Mouse (Mus musculus) left cerebral cortex, postnatal 14 days (tissue): ENCODE results near the gene Entpd5. TPM values are rescaled to one million over a fixed set of nuclear protein-coding genes. Genes with fewer than 3 reads are reported as not detected.

ENCODE experiments used
- DNase-seq, 2 experiments: peaks; one replicate each; pipeline ENCODE4 v3.0.0; 2021 to 2022; ENCODE audit warnings: low spot score in 2 of 2, mixed read lengths in 1 of 2
- intact Hi-C: fragments of 180-260 bp; cut with DNase I; formaldehyde crosslinking; loops from one replicate; pipeline ENCODE4 v1.15.1; 2025
- long read RNA-seq, 2 experiments: library from polyadenylated mRNA; stranded (forward); transcript quantifications; one replicate each; pipeline ENCODE4 v2.0.0; 2021
- total RNA-seq, 2 experiments: library from RNA; stranded (reverse); gene quantifications; 2 replicates each; pipeline ENCODE4 v1.2.3; 2021

The Entpd5 gene
- 10 to 100 TPM; 21.6 to 23.6 TPM for total RNA-seq
- long read RNA-seq, experiment 1, full-length matches to known transcripts: 10 of 17 reads
- long read RNA-seq, experiment 1, partial matches to known transcripts: 2 of 17 reads
- long read RNA-seq, experiment 1, other reads (novel, unspliced or antisense): 5 of 17 reads
- long read RNA-seq, experiment 2, full-length matches to known transcripts: 15 of 19 reads
- long read RNA-seq, experiment 2, partial matches to known transcripts: 0 of 19 reads
- long read RNA-seq, experiment 2, other reads (novel, unspliced or antisense): 4 of 19 reads

DNA sequence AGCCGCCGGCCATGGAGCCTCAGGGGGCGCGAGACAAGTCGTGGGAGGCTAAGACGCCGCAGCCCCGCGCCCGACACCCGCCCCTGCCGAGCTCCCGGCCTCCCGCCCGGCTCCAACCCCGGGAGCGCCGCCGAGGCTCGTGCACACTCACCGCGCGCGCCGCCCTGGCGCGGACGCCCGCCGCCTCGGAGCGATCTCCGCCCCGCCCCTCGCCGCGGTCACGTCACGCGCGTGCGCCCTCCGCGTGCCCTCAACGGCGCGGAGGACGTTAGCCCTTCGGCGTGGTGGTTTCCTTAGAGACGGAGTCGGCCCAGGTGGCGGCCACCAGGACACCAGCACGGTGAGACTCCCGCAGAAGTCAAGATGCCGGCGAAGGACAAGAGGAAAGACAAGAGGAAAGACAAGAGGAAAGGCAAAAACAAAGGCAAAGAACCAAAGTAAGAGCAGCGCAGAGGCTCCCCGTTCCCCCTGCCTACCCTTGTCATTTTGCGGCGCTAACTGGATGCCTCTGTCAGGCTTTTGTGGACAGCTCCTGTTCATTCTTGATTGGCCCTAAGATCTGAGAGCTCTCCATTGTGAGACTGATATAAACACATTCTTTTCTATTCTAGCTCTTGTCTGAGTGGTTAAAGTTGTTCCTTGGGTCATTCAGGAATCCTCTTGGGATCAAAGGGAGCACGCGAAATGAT, at the start of gene Entpd5, which contains the start of gene Bbof1:
Gene Entpd5, minus strand, starts transcription at position 211 of the 689 bp plus-strand sequence.
Gene Bbof1, plus strand, starts transcription at position 253 of the 689 bp plus-strand sequence.
- peak; percentile 90 to 91 for DNase-seq
- intact Hi-C loops: no loop called here

DNA sequence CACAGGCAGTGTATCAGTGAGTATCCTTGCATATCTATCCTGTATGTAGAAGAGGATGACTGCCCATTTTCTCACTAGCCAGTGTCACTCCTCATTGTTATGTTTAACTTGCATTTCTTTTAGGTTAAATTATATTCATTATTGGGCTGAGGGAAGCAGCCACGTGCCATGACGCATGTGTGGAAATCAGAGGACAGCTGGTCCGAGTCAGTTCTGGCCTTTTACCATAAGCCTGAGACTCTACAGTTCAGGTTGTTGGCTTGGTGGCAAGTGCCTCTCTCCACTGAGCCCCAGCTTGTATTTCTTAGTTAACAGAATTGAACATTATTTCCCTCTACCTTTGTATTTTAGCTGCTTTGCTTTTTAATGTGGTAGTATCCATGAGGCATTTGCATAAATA, 48.1 kb upstream of the Entpd5 start:
- intact Hi-C loops: no loop called here
- DNase-seq: no peak

DNA sequence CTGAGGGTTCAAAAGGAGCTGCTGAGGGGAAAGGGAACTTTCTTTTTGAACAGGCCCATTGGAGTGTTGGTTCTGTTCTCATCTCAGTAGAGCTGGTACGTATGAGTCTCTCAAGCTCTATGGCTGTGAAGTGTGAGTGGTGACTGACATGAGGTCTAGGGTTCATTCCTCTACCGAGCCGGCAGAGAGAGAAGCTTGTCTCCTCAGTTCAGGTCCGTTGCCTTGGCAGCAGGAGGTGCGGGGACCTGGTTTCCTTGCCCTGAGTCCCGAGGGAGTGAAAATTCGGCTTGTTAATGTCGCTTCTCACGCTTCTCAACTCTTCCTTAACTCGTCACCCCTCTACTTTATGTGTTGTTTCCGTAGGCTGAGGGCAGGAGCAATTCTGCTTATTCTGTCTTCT, 43.0 kb upstream of the Entpd5 start:
- intact Hi-C loops: no loop called here
- DNase-seq: peak in 1 of 2 experiments; percentile 12

DNA sequence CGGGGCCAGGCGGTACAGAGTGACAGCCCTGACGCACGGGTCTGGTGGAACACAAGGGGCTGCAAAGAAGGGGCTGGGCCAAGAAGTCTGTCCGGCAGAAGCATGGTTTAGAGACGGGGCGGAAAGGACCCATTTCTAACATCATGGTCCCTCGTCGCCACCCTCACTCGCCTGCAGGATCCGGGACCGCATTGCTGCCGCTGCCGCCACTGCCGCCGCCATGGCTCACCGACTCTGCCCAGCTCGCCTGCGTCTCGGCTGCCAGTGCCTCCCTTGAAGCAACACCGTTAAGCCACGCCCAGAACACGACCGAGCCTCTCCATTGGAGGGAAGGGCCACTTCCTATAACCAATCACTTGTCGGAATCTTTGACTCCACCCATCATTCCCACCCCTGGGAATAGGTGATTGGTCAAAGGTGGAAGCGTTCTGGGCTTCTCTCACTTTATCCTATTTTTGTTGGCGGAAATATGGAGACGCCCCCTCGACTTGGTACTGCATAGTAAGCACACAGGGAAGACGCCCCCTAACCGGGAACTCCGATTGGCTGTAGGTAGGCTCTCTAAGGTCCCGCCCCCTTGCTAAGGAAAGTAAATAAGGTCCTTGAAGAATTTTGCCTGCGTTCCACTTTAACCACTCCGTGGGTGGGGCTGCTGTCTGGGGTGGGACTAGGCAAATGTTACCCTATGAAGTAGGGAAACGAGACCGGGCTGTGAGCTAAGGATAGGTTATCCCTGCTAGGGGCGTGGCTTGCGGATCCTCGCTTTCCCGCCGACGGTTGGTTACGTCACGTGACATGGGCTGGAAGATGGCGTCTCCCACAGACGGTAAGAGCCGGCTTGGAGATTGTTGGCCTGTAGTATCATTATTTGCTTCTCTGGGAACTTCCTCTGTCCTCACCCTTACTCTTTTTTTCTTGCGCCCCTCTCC, 42.2 kb upstream of the Entpd5 start, which contains the start of the genes Aldh6a1 and Lin52:
Gene Aldh6a1, minus strand, starts transcription at position 287 of the 929 bp plus-strand sequence.
Gene Lin52, plus strand, starts transcription at position 705 of the 929 bp plus-strand sequence.
- intact Hi-C loops: no loop called here

DNA sequence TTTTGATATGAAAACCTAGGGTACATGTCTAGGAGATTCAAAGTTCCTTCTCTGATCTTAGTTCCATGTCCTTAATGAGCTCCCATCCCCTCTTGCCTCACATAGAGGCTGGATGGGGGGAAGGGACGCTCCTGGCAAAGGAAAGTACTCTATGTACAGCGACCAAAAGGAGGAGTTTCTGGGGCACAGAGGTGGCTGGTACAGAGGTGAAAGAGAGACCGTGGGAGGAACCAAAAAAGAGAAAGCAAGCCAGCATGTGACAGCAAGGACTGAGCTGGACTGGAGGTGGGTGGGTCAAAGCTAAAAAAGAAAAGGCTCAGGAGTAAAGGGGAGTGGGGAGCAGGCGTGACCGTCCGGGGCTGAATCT, 41.5 kb upstream of the Entpd5 start:
- peak in 1 of 2 experiments; percentile 27 for DNase-seq
- intact Hi-C loops: no loop called here

More for the DNA sequence above, 42.2 kb upstream of the Entpd5 start, which contains the start of the genes Aldh6a1 and Lin52:
- peak; percentile 96 to 100 for DNase-seq

DNA sequence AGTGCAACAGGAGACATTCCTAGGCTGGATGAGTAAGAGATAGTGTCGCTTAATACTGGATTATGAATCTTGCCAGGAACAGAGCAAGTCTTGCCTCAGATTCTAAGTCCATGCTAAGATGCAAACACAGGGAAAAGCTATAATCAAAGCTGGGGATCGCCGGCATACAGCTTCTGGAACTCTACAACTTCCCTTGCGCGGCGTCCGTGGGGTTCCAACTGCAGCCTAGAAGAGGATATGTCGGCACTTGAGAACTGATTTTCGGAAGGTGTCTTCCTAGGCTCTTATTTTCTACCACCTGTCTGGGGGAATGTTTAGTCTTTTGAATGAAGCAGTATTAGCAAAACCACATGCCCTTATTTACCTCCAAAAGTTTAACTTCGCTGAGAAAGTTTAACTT, 41.1 kb upstream of the Entpd5 start:
- no peak for DNase-seq
- intact Hi-C loops: no loop called here

DNA sequence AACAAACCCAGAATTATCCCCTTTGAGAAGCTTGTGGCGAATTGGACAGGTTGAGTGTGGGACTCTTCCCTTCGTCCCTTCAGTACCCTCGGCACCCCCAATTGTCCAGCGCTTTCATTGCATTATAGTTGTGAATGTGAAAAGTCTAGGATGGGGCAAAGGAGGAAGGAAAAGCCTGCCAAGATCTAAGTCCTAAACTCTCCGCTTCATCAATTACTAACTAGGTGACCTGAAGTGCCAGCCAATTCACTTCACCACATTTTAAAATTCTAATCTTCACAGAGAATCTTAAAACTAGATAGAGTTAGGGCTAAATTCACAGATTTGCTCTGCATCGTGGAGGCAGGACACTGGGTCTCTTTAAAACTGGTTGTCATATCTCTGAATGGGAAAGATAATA, 39.4 kb upstream of the Entpd5 start:
- intact Hi-C loops: no loop called here
- DNase-seq: no peak

DNA sequence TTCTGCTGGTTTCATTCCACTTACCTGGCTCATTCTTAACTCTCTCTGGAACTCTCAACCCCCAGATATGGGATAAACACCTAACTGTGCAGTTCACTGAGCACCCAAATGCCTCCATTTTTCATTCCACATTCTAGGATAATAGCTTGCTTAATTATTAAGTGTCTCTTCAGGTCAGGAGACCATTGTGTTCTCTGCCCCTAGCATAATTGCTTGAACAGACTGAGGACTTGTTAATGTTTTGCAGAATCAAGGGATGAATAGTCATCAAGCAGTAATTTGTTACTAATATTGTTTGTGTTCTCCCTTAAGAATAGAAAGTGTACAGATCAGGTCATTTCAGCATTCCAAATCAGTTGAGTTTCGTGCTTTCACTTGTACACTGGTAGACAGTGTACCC, 38.6 kb upstream of the Entpd5 start:
- DNase-seq: no peak
- intact Hi-C loops: no loop called here

DNA sequence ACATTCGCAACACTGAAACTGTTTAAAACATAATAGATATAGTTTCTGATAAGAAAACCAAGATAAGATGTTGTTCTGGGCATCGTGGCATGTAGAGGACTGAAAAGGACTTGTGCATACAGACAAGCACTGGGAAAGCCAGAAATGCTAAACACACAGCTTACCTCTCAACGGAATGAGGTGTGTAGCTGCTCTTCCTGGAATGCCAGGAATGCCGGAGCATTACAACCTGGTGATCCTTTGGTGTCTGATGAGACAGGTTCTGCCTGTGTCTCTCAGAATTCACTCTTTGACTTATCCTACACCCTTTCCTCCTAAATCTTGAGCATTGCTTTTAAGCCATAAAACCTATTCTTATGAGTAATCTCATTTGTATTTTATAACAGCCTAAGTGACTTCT, 33.7 kb upstream of the Entpd5 start:
- intact Hi-C loops: no loop called here
- no peak for DNase-seq

DNA sequence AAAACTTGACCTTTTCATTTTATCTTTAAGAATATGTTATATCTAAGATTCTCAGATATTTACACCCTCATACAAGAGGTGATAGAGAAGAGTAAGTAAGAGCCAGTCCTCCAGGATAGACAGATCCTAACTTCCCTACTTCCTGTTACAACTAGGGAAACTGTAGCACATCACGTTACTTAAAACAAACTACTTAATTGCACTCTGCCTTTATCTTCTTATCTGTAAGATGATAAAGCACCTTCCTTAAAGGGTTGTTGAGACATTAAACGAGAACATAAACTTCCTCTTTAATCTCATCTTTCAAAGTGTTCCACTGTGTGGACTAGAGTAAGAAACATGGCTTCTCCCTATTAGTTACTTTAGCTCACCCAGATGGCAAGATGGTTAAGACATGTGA, 29.9 kb upstream of the Entpd5 start:
- intact Hi-C loops: no loop called here
- DNase-seq: no peak

DNA sequence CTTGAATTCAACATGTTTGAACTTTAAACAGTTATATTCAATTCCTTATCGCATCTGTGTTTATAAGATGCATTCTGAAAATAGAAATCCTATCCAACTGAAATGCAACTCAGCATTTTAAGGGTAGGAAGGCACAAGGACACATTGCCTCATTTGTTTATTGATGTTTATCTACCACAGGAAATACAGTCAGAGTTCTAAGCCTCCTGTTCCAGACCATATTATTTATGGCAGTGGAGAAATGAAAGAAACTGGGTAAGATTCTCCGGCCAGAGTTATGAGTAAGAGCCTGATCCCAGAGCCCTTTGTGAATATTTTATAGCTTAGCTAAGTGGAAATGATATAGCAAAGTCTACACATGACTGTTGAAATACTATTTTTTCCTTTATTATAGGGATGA, 21.0 kb upstream of the Entpd5 start:
- intact Hi-C loops: no loop called here
- DNase-seq: no peak

DNA sequence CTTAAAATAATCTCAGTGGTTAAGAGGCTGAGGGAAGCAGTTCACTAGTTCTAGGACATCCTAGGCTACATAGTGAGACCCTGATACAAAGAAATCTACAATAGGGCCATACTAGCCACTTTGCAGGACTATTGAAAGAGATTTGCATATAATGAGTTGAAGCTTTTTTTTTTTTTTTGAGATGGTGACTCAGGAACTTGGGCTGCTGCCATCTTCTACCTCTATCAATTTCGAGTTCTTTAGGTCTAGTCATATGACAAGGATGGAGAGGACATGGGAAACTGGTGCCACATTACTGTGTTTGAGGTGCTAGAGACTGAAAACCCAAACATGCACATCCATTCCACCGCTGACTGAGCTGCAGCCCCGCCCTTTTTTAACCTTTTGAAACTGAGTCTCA, 15.2 kb upstream of the Entpd5 start:
- intact Hi-C loops: no loop called here
- no peak for DNase-seq

DNA sequence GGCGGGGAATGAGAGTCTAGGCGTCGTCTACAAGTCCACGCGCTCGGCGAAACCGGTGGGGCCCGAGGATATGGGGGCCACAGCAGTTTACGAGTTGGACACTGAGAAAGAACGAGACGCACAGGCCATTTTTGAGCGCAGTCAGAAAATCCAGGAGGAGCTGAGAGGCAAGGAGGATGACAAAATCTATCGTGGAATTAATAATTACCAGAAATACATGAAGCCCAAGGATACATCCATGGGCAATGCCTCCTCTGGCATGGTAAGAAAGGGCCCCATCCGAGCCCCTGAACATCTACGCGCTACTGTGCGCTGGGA, 8.7 kb upstream of the Entpd5 start:
- intact Hi-C loops: no loop called here
- DNase-seq: no peak

DNA sequence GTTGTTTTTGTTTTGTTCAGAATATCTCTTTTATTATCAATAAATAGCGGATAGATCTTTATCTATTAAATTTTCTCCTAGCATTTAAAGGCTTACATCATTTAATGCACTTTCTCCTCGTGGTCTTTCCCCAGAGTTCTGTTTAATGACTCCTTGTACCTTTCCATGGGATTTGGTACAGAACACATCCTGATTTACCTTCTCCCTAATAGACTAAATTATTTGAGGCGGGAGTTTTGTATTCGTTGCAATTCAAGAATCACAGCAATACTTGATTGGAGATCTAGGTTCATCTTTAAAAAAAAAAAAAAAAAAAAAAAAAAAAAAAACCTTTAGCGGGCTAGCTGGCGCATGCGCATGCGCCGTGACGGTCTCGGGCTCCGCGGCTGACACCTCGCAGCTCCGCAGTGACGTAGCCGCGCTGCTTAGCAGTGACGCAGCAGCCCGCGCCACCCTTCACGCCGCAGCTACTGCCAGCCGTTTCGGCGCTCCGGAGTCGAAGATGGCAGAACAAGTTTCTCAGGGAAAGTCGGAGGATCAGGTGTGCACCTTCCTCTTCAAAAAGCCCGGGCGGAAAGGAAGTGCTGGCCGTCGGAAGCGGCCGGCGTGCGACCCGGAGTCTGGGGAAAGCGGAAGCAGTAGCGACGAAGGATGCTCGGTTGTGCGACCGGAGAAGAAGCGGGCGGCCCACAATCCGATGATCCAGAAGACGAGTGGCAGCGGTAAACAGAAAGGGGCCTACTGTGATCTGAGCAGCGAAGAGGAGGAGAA, 8.2 kb upstream of the Entpd5 start, which contains the start of gene Rnf113a2:
Gene Rnf113a2, plus strand, starts transcription at position 363 of the 771 bp plus-strand sequence.
- DNase-seq: peak; percentile 86 to 88
- intact Hi-C loops: no loop called here

DNA sequence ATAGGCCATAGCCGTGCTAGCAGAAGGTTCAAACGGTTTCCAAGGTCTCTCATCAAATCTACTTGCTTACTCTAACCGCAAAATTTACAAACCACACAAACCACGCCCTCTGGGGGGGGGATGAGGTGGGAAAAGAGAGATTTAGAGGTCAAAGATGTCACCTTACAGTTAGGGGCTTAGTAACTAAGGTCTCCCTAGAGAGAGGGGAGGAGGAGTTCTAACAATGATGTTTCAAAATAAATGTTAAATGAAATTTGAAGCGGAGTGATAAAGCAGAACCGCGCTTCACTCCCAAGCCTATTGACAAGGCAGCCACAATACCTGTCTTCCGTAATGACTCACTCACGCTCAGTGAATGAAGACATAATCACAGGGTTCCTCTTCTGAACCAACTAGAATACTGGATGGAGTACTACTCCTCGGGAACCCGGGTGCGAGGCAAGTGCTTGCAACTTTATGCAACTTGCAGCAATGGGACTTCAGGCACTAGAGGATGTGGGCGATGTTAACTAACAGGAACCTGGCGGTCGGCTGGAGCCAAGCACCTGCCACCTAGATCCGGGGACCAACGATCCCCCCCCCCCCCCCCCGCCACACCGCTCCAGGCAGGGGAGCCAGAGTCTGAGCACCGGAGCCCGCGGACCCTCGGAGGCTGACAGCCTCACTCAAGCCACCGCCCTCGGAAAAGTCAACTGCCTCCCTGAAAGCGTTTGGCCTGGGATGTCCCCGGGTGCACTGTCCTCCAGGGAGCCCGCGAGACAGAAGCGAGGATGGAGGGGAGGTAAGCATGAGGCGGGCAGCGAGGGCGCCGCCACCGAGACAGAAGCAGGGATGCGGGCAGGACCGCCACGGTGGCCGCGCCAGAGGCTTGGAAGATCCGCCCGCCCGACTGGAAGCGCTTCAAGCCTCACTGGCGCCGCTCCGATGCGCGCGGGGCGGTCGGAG, 683 bp downstream of the Entpd5 start:
- intact Hi-C loops: no loop called here

DNA sequence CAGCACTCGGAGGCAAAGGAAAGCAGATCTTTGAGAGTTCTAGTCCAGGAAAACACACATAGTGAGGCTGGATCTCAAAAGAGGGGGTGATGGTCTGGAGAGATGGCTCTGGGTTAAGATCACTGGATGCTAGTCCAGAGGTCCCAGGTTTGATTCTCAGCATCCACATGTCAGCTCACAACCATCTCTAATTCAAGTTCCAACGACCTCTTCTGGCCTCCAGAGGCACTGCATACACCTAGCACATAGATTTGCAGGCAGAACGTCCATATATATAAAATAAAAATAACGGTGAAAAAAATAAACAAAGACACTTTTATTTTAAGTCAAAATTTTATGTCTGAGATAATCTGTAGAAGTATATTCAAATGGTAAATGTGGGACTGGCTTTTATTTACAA, 1.6 kb downstream of the Entpd5 start:
- intact Hi-C loops: no loop called here
- DNase-seq: no peak

More for the DNA sequence above, 683 bp downstream of the Entpd5 start:
- peak; percentile 20 to 46 for DNase-seq

DNA sequence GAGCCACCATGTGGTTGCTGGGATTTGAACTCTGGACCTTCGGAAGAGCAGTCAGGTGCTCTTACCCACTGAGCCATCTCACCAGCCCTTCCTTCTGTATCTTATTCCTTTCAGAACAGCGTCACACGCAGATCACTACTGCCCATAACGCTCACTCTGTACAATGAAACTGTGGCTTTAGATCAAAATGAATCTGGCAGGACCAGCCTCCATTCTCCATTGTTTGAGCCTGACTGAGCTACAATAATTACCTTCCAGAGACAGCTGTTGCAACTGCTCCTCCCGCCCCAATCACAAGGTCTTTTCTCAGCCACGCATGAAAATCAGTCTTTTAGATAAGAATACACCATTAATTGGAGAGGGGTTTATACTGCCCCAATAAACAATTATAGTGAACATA, 4.3 kb downstream of the Entpd5 start:
- DNase-seq: no peak
- intact Hi-C loops: no loop called here

DNA sequence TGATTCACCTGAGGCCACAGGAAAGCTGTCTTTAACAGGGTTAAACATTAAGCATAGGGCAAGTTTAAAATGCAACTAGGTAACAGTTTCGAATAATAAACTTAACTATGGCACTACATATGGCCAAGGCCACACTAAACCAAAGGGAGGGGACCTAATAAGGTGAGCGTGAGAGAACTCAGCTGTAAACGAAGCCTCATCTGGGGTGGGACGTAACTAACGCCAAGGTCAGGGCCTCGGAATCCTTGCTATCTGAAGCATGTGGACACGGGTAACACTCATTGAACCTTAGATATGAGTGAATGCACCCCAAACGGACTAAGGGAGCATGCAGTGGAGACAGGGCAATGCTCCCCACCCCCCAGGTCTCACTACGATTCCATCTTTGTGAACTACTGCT, 5.9 kb downstream of the Entpd5 start:
- no peak for DNase-seq
- intact Hi-C loops: no loop called here
